Mouse (Mus musculus) stomach, embryonic 14.5 days (tissue): ENCODE results near the gene Gm37240. TPM values are rescaled to one million over a fixed set of nuclear protein-coding genes. Genes with fewer than 3 reads are reported as not detected.

ENCODE experiments used
- ATAC-seq: fragments of 200-750 bp; cut with Nextera tagmentation; 2 replicates; pipeline ENCODE4 v1.8.0; 2017; ENCODE audit warnings: low read depth, moderate TSS enrichment; ENCODE audit not compliant: insufficient number of reproducible peaks, insufficient read depth, low FRiP score
- H3K27ac ChIP-seq: fragments of 300-500 bp; sonication (generic); 2 replicates; pipeline ENCODE4 v1.5.1; 2014; ENCODE audit warnings: mild to moderate bottlenecking, low read length, moderate library complexity, mixed read lengths
- H3K27me3 ChIP-seq: fragments of 300-500 bp; sonication (generic); 2 replicates; pipeline ENCODE4 v1.6.1; 2014; ENCODE audit warnings: low read length, control low read depth, mixed read lengths; ENCODE audit not compliant: control insufficient read depth, insufficient read depth
- H3K36me3 ChIP-seq: fragments of 300-500 bp; sonication (generic); 2 replicates; pipeline ENCODE4 v1.6.1; 2014; ENCODE audit warnings: mild to moderate bottlenecking, control low read depth, low read length, moderate library complexity, mixed read lengths; ENCODE audit not compliant: control insufficient read depth, insufficient read depth
- H3K4me1 ChIP-seq: fragments of 300-500 bp; sonication (generic); 2 replicates; pipeline ENCODE4 v1.6.1; 2014; ENCODE audit warnings: low read length, control low read depth, mixed read lengths; ENCODE audit not compliant: control insufficient read depth, insufficient read depth
- H3K4me2 ChIP-seq: fragments of 300-500 bp; sonication (generic); replicated peaks from 2 replicates; pipeline ENCODE4 v1.6.1; 2014; ENCODE audit warnings: low read depth, low read length, control low read depth
- H3K4me3 ChIP-seq: fragments of 300-500 bp; sonication (generic); 2 replicates; pipeline ENCODE4 v1.5.1; 2014; ENCODE audit warnings: low read depth, low read length, control low read depth
- H3K9ac ChIP-seq: fragments of 300-500 bp; sonication (generic); replicated peaks from 2 replicates; pipeline ENCODE4 v1.6.1; 2014; ENCODE audit warnings: low read depth, mild to moderate bottlenecking, control low read depth, low read length, moderate library complexity, mixed read lengths
- H3K9me3 ChIP-seq: fragments of 300-500 bp; sonication (generic); 2 replicates; pipeline ENCODE4 v1.6.1; 2016; ENCODE audit warnings: low read depth, low read length, control low read depth; ENCODE audit not compliant: control insufficient read depth
- WGBS: fragments of 180-500 bp; shearing (Covaris S2); extraction: QIAGEN DNeasy Blood & Tissue Kit; methylation state at CpG from one replicate; pipeline ENCODE4 v1.1.7; 2014; 5-methylcytosine and 5-hydroxymethylcytosine counted together
- polyA plus RNA-seq: library from polyadenylated mRNA; unstranded; fragments of >200 nt; fragmentation: Nextera tagmentation; extraction: Ambion mirVana; gene quantifications from 2 replicates; pipeline ENCODE4 v1.2.1, GENCODE M21; 2014

Gm37240 gene
- polyA plus RNA-seq: 9.6 and 11.1 TPM in 2 replicates

DNA sequence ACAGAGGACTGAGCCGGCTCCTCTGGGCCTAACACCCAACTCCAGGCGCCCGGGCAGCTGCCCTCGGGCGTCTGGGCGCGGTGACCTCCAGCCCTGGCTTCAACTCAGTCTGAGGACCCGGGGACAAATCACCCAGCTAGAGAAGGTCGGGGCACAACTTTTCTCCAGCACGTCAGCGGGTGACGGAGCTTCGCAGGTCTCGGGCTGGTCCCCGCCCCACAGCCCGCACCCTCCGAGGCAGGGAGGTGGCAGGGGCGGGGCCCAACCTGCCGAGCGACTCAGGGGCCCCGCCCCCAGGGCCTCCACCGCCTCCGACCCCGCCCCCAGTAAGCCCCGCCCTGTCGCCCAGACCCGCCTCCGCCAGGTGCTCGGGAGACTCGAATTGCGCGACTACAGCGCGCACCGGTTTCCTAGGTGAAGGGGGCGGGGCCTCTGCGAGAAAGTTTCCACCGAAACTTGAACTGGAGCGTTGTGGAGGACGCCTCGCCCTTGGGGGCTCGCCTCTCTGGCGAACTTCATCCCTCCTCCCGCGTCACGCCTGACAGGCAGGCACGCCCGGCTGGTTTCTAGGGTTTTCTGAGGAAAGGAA lies at the start of gene Gm37240, which contains the start of gene Glt28d2:
Gene Gm37240 (minus strand): TSS at position 280 of the 589 bp plus-strand sequence.
Gene Glt28d2 (minus strand): TSS at position 278 of the 589 bp plus-strand sequence.
- Histone ChIP-seq H3K4me2 (peak within 1 kb of the TSS; percentile 85), H3K36me3 (no peaks in the 10 kb centered on the region), H3K4me1 (peaks cover 5% of the 10 kb centered on the region; the same call in 1 of the 2 replicates), H3K4me3 (peak within 1 kb of the TSS; percentile 49), H3K27ac (peak within 1 kb of the TSS; percentile 62; the same call in 1 of the 2 replicates), H3K9me3 (no peaks in the 10 kb centered on the region), H3K9ac (peak within 1 kb of the TSS; percentile 32; the same call in 1 of the 2 replicates), H3K27me3 (no peaks in the 10 kb centered on the region)
- WGBS: under 1% methylated on average over 46 of the region's 48 CpGs
- peak; percentile 94 for ATAC-seq

DNA sequence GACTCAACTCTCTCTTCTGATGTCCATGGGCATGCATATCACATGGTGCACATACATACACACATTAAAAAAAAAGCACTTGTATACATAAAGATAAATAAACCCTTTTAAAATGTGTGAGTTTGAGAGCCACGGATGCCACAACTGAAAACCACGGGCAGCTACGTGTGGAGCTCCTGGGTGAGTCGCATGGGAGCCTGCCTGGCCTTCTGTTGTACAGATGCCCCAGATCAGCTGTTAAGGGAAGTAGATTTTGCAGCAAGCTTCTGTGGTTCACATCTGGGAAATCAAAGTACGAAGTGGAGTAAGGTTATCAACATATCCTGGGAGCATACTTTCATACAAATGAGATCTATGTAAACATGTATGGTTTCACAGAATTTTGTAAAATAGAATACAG lies 46.3 kb upstream of the Gm37240 start:
- Histone ChIP-seq H3K4me3 (no peak overlapping the region), H3K4me2 (no peak overlapping the region), H3K27ac (no peak overlapping the region), H3K9ac (no peak overlapping the region), H3K4me1 (no peaks in the 10 kb centered on the region), H3K9me3 (no peaks in the 10 kb centered on the region), H3K36me3 (no peaks in the 10 kb centered on the region), H3K27me3 (no peaks in the 10 kb centered on the region)
- 87% methylated on average over 5 of the region's 5 CpGs for WGBS
- no peak for ATAC-seq

- Histone ChIP-seq H3K9me3 (no peaks in the 10 kb centered on the region), H3K4me3 (no peak overlapping the region), H3K27ac (no peak overlapping the region), H3K9ac (no peak overlapping the region), H3K4me1 (no peaks in the 10 kb centered on the region), H3K4me2 (no peak overlapping the region), H3K36me3 (no peaks in the 10 kb centered on the region), H3K27me3 (no peaks in the 10 kb centered on the region)
- WGBS: 56% methylated on average over 6 of the region's 6 CpGs
- ATAC-seq: 0 out of 2 replicates have a peak, but pooled peaks have one; percentile 49
Observed at GRCm38 (mm10) chr3:85931859-85932258, 44.5 kb upstream of the Gm37240 start.

- no peaks in the 10 kb centered on the region for H3K4me1 ChIP-seq
- H3K9ac ChIP-seq: no peak overlapping the region
- no peaks in the 10 kb centered on the region for H3K9me3 ChIP-seq
- no peaks in the 10 kb centered on the region for H3K27me3 ChIP-seq
- H3K36me3 ChIP-seq: no peaks in the 10 kb centered on the region
- H3K27ac ChIP-seq: no peak overlapping the region
- WGBS: 74% methylated on average over 11 of the region's 11 CpGs
- no peak overlapping the region for H3K4me2 ChIP-seq
- no peak for ATAC-seq
- no peak overlapping the region for H3K4me3 ChIP-seq
Observed at GRCm38 (mm10) chr3:85930671-85931255, 43.4 kb upstream of the Gm37240 start.

DNA sequence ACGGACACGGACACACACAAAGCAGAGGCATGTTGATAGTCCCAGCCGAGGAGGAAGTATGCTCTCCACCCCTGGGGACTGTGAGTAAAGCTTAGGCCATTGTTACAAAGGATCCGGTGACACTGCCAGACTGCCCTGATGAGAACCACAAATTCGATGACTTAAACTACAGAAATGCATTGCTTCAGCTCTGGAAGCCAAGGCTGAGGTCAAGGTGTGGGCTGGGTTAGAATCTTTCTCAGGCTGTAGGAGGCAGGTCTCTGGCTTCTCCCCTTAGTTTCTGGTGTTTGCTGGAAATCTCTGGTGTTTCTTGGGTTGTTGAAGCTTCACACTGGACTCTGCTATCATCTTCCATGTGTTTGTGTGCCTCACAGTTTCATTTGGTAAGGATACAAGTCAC lies 42.4 kb upstream of the Gm37240 start:
- ATAC-seq: no peak
- 86% methylated on average over 5 of the region's 5 CpGs for WGBS
- no peaks in the 10 kb centered on the region for H3K9me3 ChIP-seq

GRCm38 (mm10) chr3:85928140-85928611 lies 40.9 kb upstream of the Gm37240 start:
- WGBS: 75% methylated on average over 5 of the region's 5 CpGs

More for the DNA sequence above, 42.4 kb upstream of the Gm37240 start:
- H3K9ac ChIP-seq: no peak overlapping the region
- H3K4me1 ChIP-seq: no peaks in the 10 kb centered on the region
- H3K27ac ChIP-seq: no peak overlapping the region
- H3K36me3 ChIP-seq: no peaks in the 10 kb centered on the region
- H3K27me3 ChIP-seq: no peaks in the 10 kb centered on the region
- no peak overlapping the region for H3K4me3 ChIP-seq
- H3K4me2 ChIP-seq: no peak overlapping the region

DNA sequence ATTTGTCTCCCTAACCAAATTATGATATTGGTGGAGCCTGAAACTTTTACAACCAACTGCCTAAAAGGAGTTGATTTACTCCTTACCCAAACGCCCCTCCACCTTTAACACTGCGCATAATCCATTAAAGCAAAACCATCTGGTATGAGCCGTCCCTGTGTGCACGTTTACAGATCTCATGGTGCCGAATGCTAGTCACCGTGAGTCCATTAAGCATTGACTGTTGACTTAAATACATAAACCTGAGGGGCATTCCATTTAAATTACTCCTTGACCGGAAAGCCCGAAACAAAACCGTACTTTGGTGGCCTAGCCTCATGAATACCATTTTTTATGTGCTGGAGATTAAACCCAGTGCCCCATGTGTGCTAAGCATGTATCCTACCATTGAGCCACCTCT lies 40.0 kb upstream of the Gm37240 start:
- Histone ChIP-seq H3K4me1 (no peaks in the 10 kb centered on the region), H3K4me2 (no peak overlapping the region), H3K4me3 (no peak overlapping the region), H3K27ac (no peak overlapping the region), H3K9me3 (no peaks in the 10 kb centered on the region), H3K36me3 (no peaks in the 10 kb centered on the region), H3K9ac (no peak overlapping the region), H3K27me3 (no peaks in the 10 kb centered on the region)
- 44% methylated on average over 9 of the region's 9 CpGs for WGBS
- no peak for ATAC-seq

More at GRCm38 (mm10) chr3:85928140-85928611, 40.9 kb upstream of the Gm37240 start:
- no peaks in the 10 kb centered on the region for H3K9me3 ChIP-seq
- no peaks in the 10 kb centered on the region for H3K36me3 ChIP-seq
- no peaks in the 10 kb centered on the region for H3K27me3 ChIP-seq
- no peak overlapping the region for H3K4me2 ChIP-seq
- ATAC-seq: no peak
- H3K9ac ChIP-seq: no peak overlapping the region
- no peak overlapping the region for H3K27ac ChIP-seq
- no peak overlapping the region for H3K4me3 ChIP-seq
- H3K4me1 ChIP-seq: no peaks in the 10 kb centered on the region

GRCm38 (mm10) chr3:85923954-85924945 lies 36.9 kb upstream of the Gm37240 start:
- H3K4me3 ChIP-seq: no peak overlapping the region
- no peaks in the 10 kb centered on the region for H3K9me3 ChIP-seq
- H3K4me1 ChIP-seq: no peaks in the 10 kb centered on the region
- peak; percentile 23; the same call in 1 of the 2 replicates for ATAC-seq
- 37% methylated on average over 18 of the region's 18 CpGs for whole genome bisulfite sequencing
- no peak overlapping the region for H3K27ac ChIP-seq
- H3K27me3 ChIP-seq: no peaks in the 10 kb centered on the region
- no peak overlapping the region for H3K9ac ChIP-seq
- H3K4me2 ChIP-seq: no peak overlapping the region
- H3K36me3 ChIP-seq: no peaks in the 10 kb centered on the region
